Mouse (Mus musculus) CH12.LX (cell line): ENCODE results near the gene Gbp2b. TPM values are rescaled to one million over a fixed set of nuclear protein-coding genes. Genes with fewer than 3 reads are reported as not detected.

ENCODE experiments used
- DNase-seq: peaks from one replicate; pipeline ENCODE4 v3.0.0-alpha.2; 2013; ENCODE audit errors: extremely low read depth
- H3K27ac ChIP-seq: 2 replicates; pipeline ENCODE4 v1.5.1; 2012; ENCODE audit warnings: low read depth, mild to moderate bottlenecking, control low read depth, moderate library complexity; ENCODE audit not compliant: insufficient read depth
- H3K27me3 ChIP-seq: replicated peaks from 2 replicates; pipeline ENCODE3; 2012; ENCODE audit warnings: inconsistent platforms
- H3K36me3 ChIP-seq, 2 experiments: replicated peaks in 1 of 2; 2 replicates each; pipeline versions ENCODE3 to v1.6.1; 2012; ENCODE audit warnings: inconsistent platforms in 1 of 2, low read length in 1 of 2, mild to moderate bottlenecking in 1 of 2, mixed read lengths in 1 of 2, moderate library complexity in 1 of 2; ENCODE audit not compliant: control insufficient read depth in 1 of 2, insufficient read depth in 1 of 2
- H3K4me1 ChIP-seq, 2 experiments: 2 replicates each; pipeline ENCODE4 v1.6.1; 2012; ENCODE audit warnings: inconsistent platforms in 1 of 2, moderate library complexity in 1 of 2; ENCODE audit not compliant: insufficient read depth in 2 of 2, control insufficient read depth in 1 of 2
- H3K4me2 ChIP-seq: 2 replicates; pipeline ENCODE4 v1.6.1; 2012; ENCODE audit warnings: low read depth, mild to moderate bottlenecking, control low read depth; ENCODE audit not compliant: poor library complexity, insufficient read depth, severe bottlenecking
- H3K4me3 ChIP-seq, 3 experiments: fragments of 150-350 bp in 1 of 3; sonication (generic) in 1 of 3; replicated peaks in 1 of 3; 2 replicates each; pipeline versions ENCODE3 to v1.5.1; 2011 to 2012; ENCODE audit warnings: low read depth in 2 of 3, low read length in 2 of 3, mild to moderate bottlenecking in 2 of 3, moderate library complexity in 2 of 3, control low read depth in 1 of 3, improper control_type of control experiment in 1 of 3, inconsistent platforms in 1 of 3, mixed read lengths in 1 of 3; ENCODE audit not compliant: poor library complexity in 1 of 3
- H3K79me2 ChIP-seq: replicated peaks from 2 replicates; pipeline ENCODE4 v1.6.1; 2012; ENCODE audit warnings: mild to moderate bottlenecking, moderate library complexity; ENCODE audit not compliant: control insufficient read depth, poor library complexity, insufficient read depth, severe bottlenecking; ENCODE audit errors: extremely low read depth
- H3K9ac ChIP-seq: 2 replicates; pipeline ENCODE4 v1.6.1; 2012; ENCODE audit warnings: low read depth, mild to moderate bottlenecking, control low read depth, moderate library complexity; ENCODE audit not compliant: insufficient read depth
- H3K9me3 ChIP-seq: replicated peaks from 2 replicates; pipeline ENCODE3; 2012; ENCODE audit warnings: low read length, inconsistent platforms, mixed read lengths
- BHLHE40 ChIP-seq: IDR thresholded peaks from 2 replicates; pipeline ENCODE4 v1.6.1; 2011; ENCODE audit warnings: mild to moderate bottlenecking, low read depth, low read length, improper control_type of control experiment
- CHD1 ChIP-seq: IDR thresholded peaks from 2 replicates; pipeline ENCODE4 v1.6.1; 2012; ENCODE audit warnings: low read depth, low read length, improper control_type of control experiment, inconsistent platforms
- CHD2 ChIP-seq: IDR thresholded peaks from 2 replicates; pipeline ENCODE4 v1.6.1; 2011; ENCODE audit warnings: low read length, improper control_type of control experiment
- CTCF ChIP-seq, 2 experiments: IDR thresholded peaks in 1 of 2; conservative IDR thresholded peaks in 1 of 2; 2 replicates each; pipeline ENCODE4 v1.5.1; 2011 to 2012; ENCODE audit warnings: low read depth in 2 of 2, low read length in 2 of 2, improper control_type of control experiment in 1 of 2, inconsistent platforms in 1 of 2, mild to moderate bottlenecking in 1 of 2, moderate library complexity in 1 of 2
- E2F4 ChIP-seq: IDR thresholded peaks from 2 replicates; pipeline ENCODE4 v1.6.1; 2011; ENCODE audit warnings: low read depth, low read length, improper control_type of control experiment; ENCODE audit not compliant: insufficient replicate concordance
- ELF1 ChIP-seq: IDR thresholded peaks from 2 replicates; pipeline ENCODE4 v1.6.1; 2014; ENCODE audit warnings: low read depth, mild to moderate bottlenecking, inconsistent platforms, low read length, improper control_type of control experiment
- EP300 ChIP-seq: IDR thresholded peaks from 2 replicates; pipeline ENCODE4 v1.6.1; 2011; ENCODE audit warnings: low read length, improper control_type of control experiment
- ETS1 ChIP-seq: conservative IDR thresholded peaks from 2 replicates; pipeline ENCODE4 v1.6.1; 2012; ENCODE audit warnings: low read depth, mild to moderate bottlenecking, inconsistent platforms, low read length, improper control_type of control experiment, moderate library complexity
- GABPA ChIP-seq: IDR thresholded peaks from 2 replicates; pipeline ENCODE4 v1.6.1; 2012; ENCODE audit warnings: low read depth, low read length, improper control_type of control experiment, inconsistent platforms; ENCODE audit not compliant: insufficient replicate concordance
- HCFC1 ChIP-seq: IDR thresholded peaks from 2 replicates; pipeline ENCODE4 v1.6.1; 2012; ENCODE audit warnings: low read depth, mild to moderate bottlenecking, inconsistent platforms, low read length, improper control_type of control experiment
- IRF4 ChIP-seq: IDR thresholded peaks from 2 replicates; pipeline ENCODE4 v1.6.1; 2014; ENCODE audit warnings: low read depth, mild to moderate bottlenecking, inconsistent platforms, low read length, improper control_type of control experiment
- JUN ChIP-seq: IDR thresholded peaks from 2 replicates; pipeline ENCODE4 v1.6.1; 2011; ENCODE audit warnings: low read depth, mild to moderate bottlenecking, low read length, improper control_type of control experiment, moderate library complexity; ENCODE audit not compliant: insufficient read depth
- JUND ChIP-seq: conservative IDR thresholded peaks from 2 replicates; pipeline ENCODE4 v1.6.1; 2011; ENCODE audit warnings: low read depth, low read length, improper control_type of control experiment
- KAT2A ChIP-seq: IDR thresholded peaks from 2 replicates; pipeline ENCODE4 v1.6.1; 2012; ENCODE audit warnings: low read length, improper control_type of control experiment, inconsistent platforms; ENCODE audit not compliant: insufficient replicate concordance
- MAFK ChIP-seq: IDR thresholded peaks from 2 replicates; pipeline ENCODE4 v1.6.1; 2011; ENCODE audit warnings: low read length, improper control_type of control experiment; ENCODE audit not compliant: insufficient replicate concordance
- MAX ChIP-seq: IDR thresholded peaks from 2 replicates; pipeline ENCODE4 v1.6.1; 2011; ENCODE audit warnings: low read length, improper control_type of control experiment
- MAZ ChIP-seq: IDR thresholded peaks from 2 replicates; pipeline ENCODE4 v1.6.1; 2012; ENCODE audit warnings: low read depth, mild to moderate bottlenecking, inconsistent platforms, low read length, improper control_type of control experiment, moderate library complexity
- MEF2A ChIP-seq: IDR thresholded peaks from 2 replicates; pipeline ENCODE4 v1.6.1; 2014; ENCODE audit warnings: low read depth, mild to moderate bottlenecking, inconsistent platforms, low read length, improper control_type of control experiment, borderline replicate concordance
- MXI1 ChIP-seq: IDR thresholded peaks from 2 replicates; pipeline ENCODE4 v1.6.1; 2011; ENCODE audit warnings: mild to moderate bottlenecking, low read depth, low read length, improper control_type of control experiment
- MYC ChIP-seq: IDR thresholded peaks from 2 replicates; pipeline ENCODE4 v1.6.1; 2011; ENCODE audit warnings: low read depth, mild to moderate bottlenecking, improper control_type of control experiment, low read length
- NELFE ChIP-seq: IDR thresholded peaks from 2 replicates; pipeline ENCODE4 v1.6.1; 2011; ENCODE audit warnings: low read depth, low read length, improper control_type of control experiment
- NRF1 ChIP-seq: IDR thresholded peaks from 2 replicates; pipeline ENCODE4 v1.6.1; 2014; ENCODE audit warnings: low read depth, mild to moderate bottlenecking, inconsistent platforms, low read length, improper control_type of control experiment, moderate library complexity
- PAX5 ChIP-seq: IDR thresholded peaks from 2 replicates; pipeline ENCODE4 v1.6.1; 2012; ENCODE audit warnings: low read length, inconsistent platforms, mixed read lengths
- POLR2A ChIP-seq: IDR thresholded peaks from 2 replicates; pipeline ENCODE4 v1.6.1; 2011; ENCODE audit warnings: low read depth, mild to moderate bottlenecking, improper control_type of control experiment, low read length
- POLR2AphosphoS2 ChIP-seq: IDR thresholded peaks from 2 replicates; pipeline ENCODE4 v1.6.1; 2011; ENCODE audit warnings: low read depth, low read length, improper control_type of control experiment
- RAD21 ChIP-seq: IDR thresholded peaks from 2 replicates; pipeline ENCODE4 v1.6.1; 2011; ENCODE audit warnings: low read depth, mild to moderate bottlenecking, low read length, improper control_type of control experiment, moderate library complexity
- RCOR1 ChIP-seq: conservative IDR thresholded peaks from 2 replicates; pipeline ENCODE4 v1.6.1; 2012; ENCODE audit warnings: low read depth, mild to moderate bottlenecking, inconsistent platforms, low read length, improper control_type of control experiment
- SIN3A ChIP-seq: IDR thresholded peaks from 2 replicates; pipeline ENCODE4 v1.6.1; 2012; ENCODE audit warnings: low read length, improper control_type of control experiment, inconsistent platforms
- SMC3 ChIP-seq: IDR thresholded peaks from 2 replicates; pipeline ENCODE4 v1.6.1; 2011; ENCODE audit warnings: low read depth, low read length, improper control_type of control experiment
- TBP ChIP-seq: conservative IDR thresholded peaks from 2 replicates; pipeline ENCODE4 v1.6.1; 2011; ENCODE audit warnings: low read depth, low read length, improper control_type of control experiment
- TCF12 ChIP-seq: IDR thresholded peaks from 2 replicates; pipeline ENCODE4 v1.6.1; 2014; ENCODE audit warnings: low read depth, mild to moderate bottlenecking, inconsistent platforms, low read length, improper control_type of control experiment
- USF1 ChIP-seq: IDR thresholded peaks from 2 replicates; pipeline ENCODE4 v1.6.1; 2014; ENCODE audit warnings: low read depth, mild to moderate bottlenecking, inconsistent platforms, low read length, improper control_type of control experiment
- USF2 ChIP-seq: conservative IDR thresholded peaks from 2 replicates; pipeline ENCODE4 v1.6.1; 2011; ENCODE audit warnings: low read depth, low read length, improper control_type of control experiment
- ZKSCAN1 ChIP-seq: IDR thresholded peaks from 2 replicates; pipeline ENCODE4 v1.6.1; 2012; ENCODE audit warnings: low read depth, inconsistent platforms, low read length, improper control_type of control experiment, borderline replicate concordance
- dilution Hi-C: fragments of 300-500 bp; cut with MboI; formaldehyde crosslinking; loops from 2 replicates; pipeline ENCODE4 v1.14.3; 2020; ENCODE audit warnings: low sequenced_read_pairs; ENCODE audit not compliant: extremely low pct_unique_long_range_greater_than_20kb, extremely low pct_ligation_motif_present
- in situ Hi-C: fragments of 300-500 bp; cut with MboI; formaldehyde crosslinking; loops from 3 replicates; pipeline ENCODE4 v1.14.3; 2019; ENCODE audit warnings: low sequenced_read_pairs, low pct_ligation_motif_present, low pct_unique_long_range_greater_than_20kb, mixed read lengths
- polyA plus RNA-seq: library from polyadenylated mRNA; unstranded; fragments of >175 nt; gene quantifications from 2 replicates; pipeline ENCODE4 v1.2.1, GENCODE M21; 2012; ENCODE audit warnings: low read depth; ENCODE audit not compliant: insufficient read length
- total RNA-seq, 2 experiments: library from RNA; depleted of rRNA; stranded (reverse); fragments of 300-350 nt in 1 of 2; fragments of >200 nt in 1 of 2; gene quantifications; 2 replicates each; pipeline ENCODE4 v1.2.3; 2012 to 2014

The Gbp2b gene
- total and polyA plus RNA-seq, 3 experiments: 0.04 to 0.74 (median 0.41) TPM

- no peak for TF ChIP-seq CHD2
- no peak for TF ChIP-seq POLR2A
- no peak for TF ChIP-seq ELF1
- no peak for TF ChIP-seq NELFE
- peak; percentile 36; the same call in 1 of the 2 replicates for TF ChIP-seq MXI1
- TF ChIP-seq NRF1: no peak
- TF ChIP-seq CTCF (conservative IDR thresholded peaks at IDR 0.05 in 1 of 2, IDR thresholded peaks at IDR 0.05 in 1 of 2; ENCODE audit: low read depth in 2 of 2, low read length in 2 of 2): no peak
- peak; percentile 85 for TF ChIP-seq IRF4
- peak; percentile 53; the same call in 1 of the 2 replicates for TF ChIP-seq SIN3A
- peak; percentile 39 for TF ChIP-seq EP300
- TF ChIP-seq, all 38 proteins: peak for 9
Measured at GRCm38 (mm10) chr3:142590431-142591067, 4.1 kb upstream of the Gbp2b start (continued).

GRCm38 (mm10) chr3:142597923-142598322 lies 3.3 kb downstream of the Gbp2b start:
- DNase-seq: peak; percentile 28
- dilution Hi-C loops (no loop called here), in situ Hi-C loops (no loop called here)
- Histone ChIP-seq H3K27me3 (no peaks in the 10 kb centered on the region), H3K79me2 (no peaks in the 10 kb centered on the region), H3K36me3 (no peaks in the 10 kb centered on the region), H3K9me3 (peaks cover under 1% of the 10 kb centered on the region), H3K4me2 (0 out of 2 replicates have a peak overlapping the region, but pooled peaks have one; percentile 6), H3K4me3 (no peak overlapping the region), H3K4me1 (peaks cover 23 to 59% of the 10 kb centered on the region in 2 experiments), H3K9ac (no peak overlapping the region), H3K27ac (peak overlapping the region; percentile 13; the same call in 1 of the 2 replicates)
- TF ChIP-seq USF1: no peak
- TF ChIP-seq E2F4: no peak
- no peak for TF ChIP-seq RAD21
- TF ChIP-seq CTCF (conservative IDR thresholded peaks at IDR 0.05 in 1 of 2, IDR thresholded peaks at IDR 0.05 in 1 of 2; ENCODE audit: low read depth in 2 of 2, low read length in 2 of 2): no peak
- TF ChIP-seq EP300: peak; percentile 52
- 0 out of 2 replicates have a peak, but pooled peaks have one; percentile 59 for TF ChIP-seq RCOR1
- no peak for TF ChIP-seq JUN
- TF ChIP-seq SMC3: no peak
- TF ChIP-seq MYC: no peak
- no peak for TF ChIP-seq POLR2AphosphoS2
- peak; percentile 18; the same call in 1 of the 2 replicates for TF ChIP-seq NRF1
- peak; percentile 31; the same call in 1 of the 2 replicates for TF ChIP-seq MAX
- TF ChIP-seq MAZ: 0 out of 2 replicates have a peak, but pooled peaks have one; percentile 65
- TF ChIP-seq MXI1: no peak
- no peak for TF ChIP-seq TCF12
- no peak for TF ChIP-seq GABPA
- no peak for TF ChIP-seq TBP
- 0 out of 2 replicates have a peak, but pooled peaks have one; percentile 48 for TF ChIP-seq MAFK
- peak; percentile 42; the same call in 1 of the 2 replicates for TF ChIP-seq CHD1
- TF ChIP-seq IRF4: no peak
- TF ChIP-seq SIN3A: 0 out of 2 replicates have a peak, but pooled peaks have one; percentile 40
- 0 out of 2 replicates have a peak, but pooled peaks have one; percentile 23 for TF ChIP-seq NELFE
- TF ChIP-seq KAT2A: no peak
- TF ChIP-seq BHLHE40: peak; percentile 9; the same call in 1 of the 2 replicates
- TF ChIP-seq JUND: no peak
- TF ChIP-seq ZKSCAN1: no peak
- peak; percentile 22; the same call in 1 of the 2 replicates for TF ChIP-seq HCFC1
- 0 out of 2 replicates have a peak, but pooled peaks have one; percentile 14 for TF ChIP-seq CHD2
- no peak for TF ChIP-seq USF2
- 0 out of 2 replicates have a peak, but pooled peaks have one; percentile 14 for TF ChIP-seq ETS1
- no peak for TF ChIP-seq PAX5
- 0 out of 2 replicates have a peak, but pooled peaks have one; percentile 37 for TF ChIP-seq MEF2A
- no peak for TF ChIP-seq ELF1
